Mouse (Mus musculus) CH12.LX (cell line): Measurements from ENCODE around the gene Dusp10. TPM values are rescaled to one million over a fixed set of nuclear protein-coding genes. Genes with fewer than 3 reads are reported as not detected.
A peak's percentile ranks its signal among the peaks of the same experiment; 100 is the strongest.

Source experiments
- DNase-seq: peaks from one replicate; pipeline ENCODE4 v3.0.0-alpha.2; 2013; ENCODE audit errors: extremely low read depth
- H3K27ac ChIP-seq: 2 replicates; pipeline ENCODE4 v1.5.1; 2012; ENCODE audit warnings: low read depth, mild to moderate bottlenecking, control low read depth, moderate library complexity; ENCODE audit not compliant: insufficient read depth
- H3K27me3 ChIP-seq: replicated peaks from 2 replicates; pipeline ENCODE3; 2012; ENCODE audit warnings: inconsistent platforms
- H3K36me3 ChIP-seq, 2 experiments: replicated peaks in 1 of 2; 2 replicates each; pipeline versions ENCODE3 to v1.6.1; 2012; ENCODE audit warnings: inconsistent platforms in 1 of 2, low read length in 1 of 2, mild to moderate bottlenecking in 1 of 2, mixed read lengths in 1 of 2, moderate library complexity in 1 of 2; ENCODE audit not compliant: control insufficient read depth in 1 of 2, insufficient read depth in 1 of 2
- H3K4me1 ChIP-seq, 2 experiments: 2 replicates each; pipeline ENCODE4 v1.6.1; 2012; ENCODE audit warnings: inconsistent platforms in 1 of 2, moderate library complexity in 1 of 2; ENCODE audit not compliant: insufficient read depth in 2 of 2, control insufficient read depth in 1 of 2
- H3K4me2 ChIP-seq: 2 replicates; pipeline ENCODE4 v1.6.1; 2012; ENCODE audit warnings: low read depth, mild to moderate bottlenecking, control low read depth; ENCODE audit not compliant: poor library complexity, insufficient read depth, severe bottlenecking
- H3K4me3 ChIP-seq, 3 experiments: fragments of 150-350 bp in 1 of 3; sonication (generic) in 1 of 3; replicated peaks in 1 of 3; 2 replicates each; pipeline versions ENCODE3 to v1.5.1; 2011 to 2012; ENCODE audit warnings: low read depth in 2 of 3, low read length in 2 of 3, mild to moderate bottlenecking in 2 of 3, moderate library complexity in 2 of 3, control low read depth in 1 of 3, improper control_type of control experiment in 1 of 3, inconsistent platforms in 1 of 3, mixed read lengths in 1 of 3; ENCODE audit not compliant: poor library complexity in 1 of 3
- H3K79me2 ChIP-seq: replicated peaks from 2 replicates; pipeline ENCODE4 v1.6.1; 2012; ENCODE audit warnings: mild to moderate bottlenecking, moderate library complexity; ENCODE audit not compliant: control insufficient read depth, poor library complexity, insufficient read depth, severe bottlenecking; ENCODE audit errors: extremely low read depth
- H3K9ac ChIP-seq: 2 replicates; pipeline ENCODE4 v1.6.1; 2012; ENCODE audit warnings: low read depth, mild to moderate bottlenecking, control low read depth, moderate library complexity; ENCODE audit not compliant: insufficient read depth
- H3K9me3 ChIP-seq: replicated peaks from 2 replicates; pipeline ENCODE3; 2012; ENCODE audit warnings: low read length, inconsistent platforms, mixed read lengths
- BHLHE40 ChIP-seq: IDR thresholded peaks from 2 replicates; pipeline ENCODE4 v1.6.1; 2011; ENCODE audit warnings: mild to moderate bottlenecking, low read depth, low read length, improper control_type of control experiment
- CHD1 ChIP-seq: IDR thresholded peaks from 2 replicates; pipeline ENCODE4 v1.6.1; 2012; ENCODE audit warnings: low read depth, low read length, improper control_type of control experiment, inconsistent platforms
- CHD2 ChIP-seq: IDR thresholded peaks from 2 replicates; pipeline ENCODE4 v1.6.1; 2011; ENCODE audit warnings: low read length, improper control_type of control experiment
- CTCF ChIP-seq, 2 experiments: IDR thresholded peaks in 1 of 2; conservative IDR thresholded peaks in 1 of 2; 2 replicates each; pipeline ENCODE4 v1.5.1; 2011 to 2012; ENCODE audit warnings: low read depth in 2 of 2, low read length in 2 of 2, improper control_type of control experiment in 1 of 2, inconsistent platforms in 1 of 2, mild to moderate bottlenecking in 1 of 2, moderate library complexity in 1 of 2
- E2F4 ChIP-seq: IDR thresholded peaks from 2 replicates; pipeline ENCODE4 v1.6.1; 2011; ENCODE audit warnings: low read depth, low read length, improper control_type of control experiment; ENCODE audit not compliant: insufficient replicate concordance
- EP300 ChIP-seq: IDR thresholded peaks from 2 replicates; pipeline ENCODE4 v1.6.1; 2011; ENCODE audit warnings: low read length, improper control_type of control experiment
- ETS1 ChIP-seq: conservative IDR thresholded peaks from 2 replicates; pipeline ENCODE4 v1.6.1; 2012; ENCODE audit warnings: low read depth, mild to moderate bottlenecking, inconsistent platforms, low read length, improper control_type of control experiment, moderate library complexity
- GABPA ChIP-seq: IDR thresholded peaks from 2 replicates; pipeline ENCODE4 v1.6.1; 2012; ENCODE audit warnings: low read depth, low read length, improper control_type of control experiment, inconsistent platforms; ENCODE audit not compliant: insufficient replicate concordance
- HCFC1 ChIP-seq: IDR thresholded peaks from 2 replicates; pipeline ENCODE4 v1.6.1; 2012; ENCODE audit warnings: low read depth, mild to moderate bottlenecking, inconsistent platforms, low read length, improper control_type of control experiment
- IRF4 ChIP-seq: IDR thresholded peaks from 2 replicates; pipeline ENCODE4 v1.6.1; 2014; ENCODE audit warnings: low read depth, mild to moderate bottlenecking, inconsistent platforms, low read length, improper control_type of control experiment
- JUN ChIP-seq: IDR thresholded peaks from 2 replicates; pipeline ENCODE4 v1.6.1; 2011; ENCODE audit warnings: low read depth, mild to moderate bottlenecking, low read length, improper control_type of control experiment, moderate library complexity; ENCODE audit not compliant: insufficient read depth
- JUND ChIP-seq: conservative IDR thresholded peaks from 2 replicates; pipeline ENCODE4 v1.6.1; 2011; ENCODE audit warnings: low read depth, low read length, improper control_type of control experiment
- KAT2A ChIP-seq: IDR thresholded peaks from 2 replicates; pipeline ENCODE4 v1.6.1; 2012; ENCODE audit warnings: low read length, improper control_type of control experiment, inconsistent platforms; ENCODE audit not compliant: insufficient replicate concordance
- MAFK ChIP-seq: IDR thresholded peaks from 2 replicates; pipeline ENCODE4 v1.6.1; 2011; ENCODE audit warnings: low read length, improper control_type of control experiment; ENCODE audit not compliant: insufficient replicate concordance
- MAX ChIP-seq: IDR thresholded peaks from 2 replicates; pipeline ENCODE4 v1.6.1; 2011; ENCODE audit warnings: low read length, improper control_type of control experiment
- MAZ ChIP-seq: IDR thresholded peaks from 2 replicates; pipeline ENCODE4 v1.6.1; 2012; ENCODE audit warnings: low read depth, mild to moderate bottlenecking, inconsistent platforms, low read length, improper control_type of control experiment, moderate library complexity
- MEF2A ChIP-seq: IDR thresholded peaks from 2 replicates; pipeline ENCODE4 v1.6.1; 2014; ENCODE audit warnings: low read depth, mild to moderate bottlenecking, inconsistent platforms, low read length, improper control_type of control experiment, borderline replicate concordance
- MYC ChIP-seq: IDR thresholded peaks from 2 replicates; pipeline ENCODE4 v1.6.1; 2011; ENCODE audit warnings: low read depth, mild to moderate bottlenecking, improper control_type of control experiment, low read length
- NELFE ChIP-seq: IDR thresholded peaks from 2 replicates; pipeline ENCODE4 v1.6.1; 2011; ENCODE audit warnings: low read depth, low read length, improper control_type of control experiment
- NRF1 ChIP-seq: IDR thresholded peaks from 2 replicates; pipeline ENCODE4 v1.6.1; 2014; ENCODE audit warnings: low read depth, mild to moderate bottlenecking, inconsistent platforms, low read length, improper control_type of control experiment, moderate library complexity
- POLR2A ChIP-seq: IDR thresholded peaks from 2 replicates; pipeline ENCODE4 v1.6.1; 2011; ENCODE audit warnings: low read depth, mild to moderate bottlenecking, improper control_type of control experiment, low read length
- POLR2AphosphoS2 ChIP-seq: IDR thresholded peaks from 2 replicates; pipeline ENCODE4 v1.6.1; 2011; ENCODE audit warnings: low read depth, low read length, improper control_type of control experiment
- RCOR1 ChIP-seq: conservative IDR thresholded peaks from 2 replicates; pipeline ENCODE4 v1.6.1; 2012; ENCODE audit warnings: low read depth, mild to moderate bottlenecking, inconsistent platforms, low read length, improper control_type of control experiment
- SIN3A ChIP-seq: IDR thresholded peaks from 2 replicates; pipeline ENCODE4 v1.6.1; 2012; ENCODE audit warnings: low read length, improper control_type of control experiment, inconsistent platforms
- SMC3 ChIP-seq: IDR thresholded peaks from 2 replicates; pipeline ENCODE4 v1.6.1; 2011; ENCODE audit warnings: low read depth, low read length, improper control_type of control experiment
- TBP ChIP-seq: conservative IDR thresholded peaks from 2 replicates; pipeline ENCODE4 v1.6.1; 2011; ENCODE audit warnings: low read depth, low read length, improper control_type of control experiment
- TCF12 ChIP-seq: IDR thresholded peaks from 2 replicates; pipeline ENCODE4 v1.6.1; 2014; ENCODE audit warnings: low read depth, mild to moderate bottlenecking, inconsistent platforms, low read length, improper control_type of control experiment
- UBTF ChIP-seq: IDR thresholded peaks from 2 replicates; pipeline ENCODE4 v1.6.1; 2012; ENCODE audit warnings: low read depth, mild to moderate bottlenecking, inconsistent platforms, low read length, improper control_type of control experiment, moderate library complexity
- USF1 ChIP-seq: IDR thresholded peaks from 2 replicates; pipeline ENCODE4 v1.6.1; 2014; ENCODE audit warnings: low read depth, mild to moderate bottlenecking, inconsistent platforms, low read length, improper control_type of control experiment
- USF2 ChIP-seq: conservative IDR thresholded peaks from 2 replicates; pipeline ENCODE4 v1.6.1; 2011; ENCODE audit warnings: low read depth, low read length, improper control_type of control experiment
- ZC3H11A ChIP-seq: IDR thresholded peaks from 2 replicates; pipeline ENCODE4 v1.6.1; 2012; ENCODE audit warnings: low read depth, mild to moderate bottlenecking, inconsistent platforms, low read length, improper control_type of control experiment
- ZKSCAN1 ChIP-seq: IDR thresholded peaks from 2 replicates; pipeline ENCODE4 v1.6.1; 2012; ENCODE audit warnings: low read depth, inconsistent platforms, low read length, improper control_type of control experiment, borderline replicate concordance
- ZMIZ1 ChIP-seq: IDR thresholded peaks from 2 replicates; pipeline ENCODE4 v1.6.1; 2012; ENCODE audit warnings: low read depth, mild to moderate bottlenecking, inconsistent platforms, low read length, improper control_type of control experiment
- dilution Hi-C: fragments of 300-500 bp; cut with MboI; formaldehyde crosslinking; loops from 2 replicates; pipeline ENCODE4 v1.14.3; 2020; ENCODE audit warnings: low sequenced_read_pairs; ENCODE audit not compliant: extremely low pct_unique_long_range_greater_than_20kb, extremely low pct_ligation_motif_present
- in situ Hi-C: fragments of 300-500 bp; cut with MboI; formaldehyde crosslinking; loops from 3 replicates; pipeline ENCODE4 v1.14.3; 2019; ENCODE audit warnings: low sequenced_read_pairs, low pct_ligation_motif_present, low pct_unique_long_range_greater_than_20kb, mixed read lengths
- polyA plus RNA-seq: library from polyadenylated mRNA; unstranded; fragments of >175 nt; gene quantifications from 2 replicates; pipeline ENCODE4 v1.2.1, GENCODE M21; 2012; ENCODE audit warnings: low read depth; ENCODE audit not compliant: insufficient read length
- total RNA-seq, 2 experiments: library from RNA; depleted of rRNA; stranded (reverse); fragments of 300-350 nt in 1 of 2; fragments of >200 nt in 1 of 2; gene quantifications; 2 replicates each; pipeline ENCODE4 v1.2.3; 2012 to 2014

Gene Dusp10
- total and polyA plus RNA-seq, 3 experiments, result 2.8 to 16.1 (median 14.2) TPM

DNA sequence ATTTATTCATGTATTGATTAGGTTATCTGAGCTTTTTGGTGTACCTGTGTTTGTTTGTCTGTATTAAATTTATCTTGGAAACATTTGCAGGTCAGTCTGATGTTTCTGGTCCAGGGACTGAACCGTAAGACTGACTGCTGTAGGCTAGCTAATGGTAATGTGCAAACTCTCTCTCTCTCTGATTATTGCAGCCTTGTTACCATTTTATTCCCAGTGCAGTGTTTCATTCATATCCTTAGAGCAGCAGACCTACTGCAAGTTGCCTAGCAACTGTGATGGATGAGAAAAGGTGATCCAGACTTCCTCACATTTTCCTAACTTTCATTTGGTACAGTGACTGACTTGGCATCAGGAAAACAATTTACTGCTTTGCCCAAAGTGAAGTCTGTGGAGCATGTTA is 43.8 kb upstream of the Dusp10 start:
- in situ Hi-C loops (no loop called here), dilution Hi-C loops (no loop called here)
- DNase-seq, result no peak
- Histone ChIP-seq H3K27me3 (peaks cover 27% of the 10 kb centered on the region), H3K4me2 (no peak overlapping the region), H3K36me3 (no peaks in the 10 kb centered on the region), H3K79me2 (no peaks in the 10 kb centered on the region), H3K27ac (no peak overlapping the region), H3K9me3 (no peaks in the 10 kb centered on the region), H3K4me3 (no peak overlapping the region), H3K4me1 (peaks cover 0 to 3% of the 10 kb centered on the region in 2 experiments; a peak in 2 of 4 replicates), H3K9ac (no peak overlapping the region)
- TF ChIP-seq JUN, result no peak
- TF ChIP-seq SIN3A, result no peak
- TF ChIP-seq SMC3, result no peak
- no peak for TF ChIP-seq MAX
- TF ChIP-seq CTCF (conservative IDR thresholded peaks at IDR 0.05 in 1 of 2, IDR thresholded peaks at IDR 0.05 in 1 of 2; ENCODE audit: low read depth in 2 of 2, low read length in 2 of 2), result no peak
- TF ChIP-seq TBP, result no peak
- no peak for TF ChIP-seq HCFC1
- no peak for TF ChIP-seq IRF4
- no peak for TF ChIP-seq MAFK
- TF ChIP-seq ZC3H11A, result no peak
- TF ChIP-seq BHLHE40, result no peak
- no peak for TF ChIP-seq EP300
- TF ChIP-seq JUND, result no peak
- TF ChIP-seq POLR2AphosphoS2, result no peak

DNA sequence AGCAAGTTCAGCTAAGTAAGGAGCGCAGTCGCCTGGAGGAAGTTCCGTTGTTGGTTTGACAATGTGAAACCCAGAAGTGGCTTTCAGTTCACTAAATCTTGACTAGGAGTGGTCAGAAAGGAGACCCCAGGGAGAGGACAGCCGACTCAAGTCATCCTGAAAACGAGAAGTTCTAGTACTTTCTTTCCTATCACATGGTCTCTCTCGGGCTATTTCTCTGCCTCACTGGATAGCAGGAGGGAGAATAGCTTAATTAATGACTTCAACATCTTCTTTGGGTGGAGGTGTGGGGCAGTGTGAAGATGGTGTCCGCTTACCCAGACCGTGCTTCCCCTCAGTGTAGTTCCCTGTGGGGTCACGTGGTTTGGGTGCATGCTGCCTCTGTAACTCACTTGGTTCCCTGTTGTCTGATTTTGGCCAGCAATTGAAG is 33.3 kb upstream of the Dusp10 start:
- DNase-seq, result peak; percentile 98
- H3K4me1 ChIP-seq, result peaks cover 5 to 32% of the 10 kb centered on the region in 2 experiments
- no peak overlapping the region for H3K9ac ChIP-seq
- H3K79me2 ChIP-seq, result no peaks in the 10 kb centered on the region
- no peak overlapping the region for H3K27ac ChIP-seq
- peak overlapping the region in 1 of 3 experiments; percentile 6 for H3K4me3 ChIP-seq
- peaks cover 16% of the 10 kb centered on the region for H3K9me3 ChIP-seq
- in situ Hi-C loops, result no loop called here
- no peaks in the 10 kb centered on the region for H3K36me3 ChIP-seq
- dilution Hi-C loops, result no loop called here
- peaks cover 22% of the 10 kb centered on the region for H3K27me3 ChIP-seq
- no peak overlapping the region for H3K4me2 ChIP-seq
- peak; percentile 99 for TF ChIP-seq EP300
- TF ChIP-seq SMC3, result peak; percentile 9
- TF ChIP-seq MAFK, result peak; percentile 98
- TF ChIP-seq E2F4, result no peak
- TF ChIP-seq ZMIZ1, result no peak
- TF ChIP-seq UBTF, result no peak
- no peak for TF ChIP-seq CHD1
- peak; percentile 92 for TF ChIP-seq MAX
- TF ChIP-seq KAT2A, result 0 out of 2 replicates have a peak, but pooled peaks have one; percentile 56
- TF ChIP-seq ETS1, result peak; percentile 94
- peak; percentile 85 for TF ChIP-seq USF2
- TF ChIP-seq MEF2A, result peak; percentile 91
- TF ChIP-seq NELFE, result no peak
- TF ChIP-seq RCOR1, result peak; percentile 98
- peak; percentile 79; the same call in 1 of the 2 replicates for TF ChIP-seq CHD2
- no peak for TF ChIP-seq ZKSCAN1
- no peak for TF ChIP-seq NRF1
- TF ChIP-seq MYC, result peak; percentile 86
- peak; percentile 84 for TF ChIP-seq JUN
- no peak for TF ChIP-seq POLR2A
- TF ChIP-seq MAZ, result peak; percentile 13; the same call in 1 of the 2 replicates
- TF ChIP-seq USF1, result peak; percentile 76
- peak; percentile 99 for TF ChIP-seq IRF4
- peak; percentile 60 for TF ChIP-seq SIN3A
- TF ChIP-seq GABPA, result no peak
- TF ChIP-seq TCF12, result peak; percentile 94
